Mouse (Mus musculus) liver, postnatal 0 days (tissue): Measurements from ENCODE around the gene Ccdc71.

Experiments used
- CTCF ChIP-seq: sonication (generic); IDR thresholded peaks from 2 replicates; pipeline ENCODE4 v1.5.1; 2016; ENCODE audit warnings: antibody characterized with exemption, low read depth
- EP300 ChIP-seq: IDR thresholded peaks from 2 replicates; pipeline ENCODE4 v1.6.1; 2016; ENCODE audit warnings: antibody characterized with exemption, low read depth, mild to moderate bottlenecking

- TF ChIP-seq CTCF (no peak), EP300 (no peak)
Measured at GRCm38 (mm10) chr9:108455747-108456571, 4.4 kb upstream of the Ccdc71 start.
